ENCODE assay signal across 28 mouse cellular contexts in the genomic region with DNA sequence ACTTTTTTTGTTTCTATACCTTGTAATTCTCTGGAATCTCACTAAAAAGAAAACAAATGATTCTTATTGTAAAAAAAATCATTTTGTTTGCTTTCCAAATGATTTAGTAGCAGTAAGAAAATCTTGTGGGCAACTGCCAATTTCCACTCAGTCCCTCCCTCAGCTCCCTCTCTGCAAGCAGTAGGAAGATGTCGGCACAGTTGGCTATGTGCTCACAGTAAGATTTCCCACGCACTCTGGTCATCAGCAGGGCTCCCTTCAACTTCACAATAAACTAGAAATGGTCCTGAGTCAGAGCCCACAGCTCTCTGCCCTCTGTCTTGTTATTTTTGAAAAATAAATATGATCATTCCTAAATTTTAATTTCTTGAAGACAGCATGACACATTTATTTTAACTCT. TPM values are rescaled to one million over a fixed set of nuclear protein-coding genes. Genes with fewer than 3 reads are reported as not detected.
DNase-seq lines count a peak whose midpoint lies in the region; ATAC-seq and TF ChIP-seq lines count a peak whose summit lies in the region.
"Had no signal": no experiment of that assay in that cellular context is flagged by ENCODE, and none has a peak within 500 bp of the region (broad histone marks: within the 10 kb centered on the region; RNA-seq: fewer than 3 reads in every experiment).

No protein-coding gene starts in this region.

- no peak overlapping the region for H3K27ac ChIP-seq in forebrain, postnatal 0 days (ENCODE audit: low read depth, low read length)
- no peak overlapping the region for H3K27ac ChIP-seq in forebrain, embryonic 16.5 days (ENCODE audit: low read length)
- H3K27ac ChIP-seq in cerebellum, adult 2 months (ENCODE audit: insufficient read depth, low read length), result no peak overlapping the region
- H3K27ac ChIP-seq: embryonic facial prominence, embryonic 12.5 days; forebrain, embryonic 12.5 days; heart, embryonic 15.5 days; hindbrain, embryonic 14.5 days; liver, embryonic 13.5 days; midbrain, embryonic 15.5 days; neural tube, embryonic 12.5 days; stomach, embryonic 15.5 days had no signal

- no peak for ATAC-seq in forebrain, postnatal 0 days
- no peak for ATAC-seq in forebrain, embryonic 16.5 days
- ATAC-seq: CD4-positive, CD25-positive, alpha-beta regulatory T cell, adult 4 months; inflammation-experienced regulatory T-cells, adult 6 months; midbrain, embryonic 15.5 days had no signal

- H3K9ac ChIP-seq in forebrain, postnatal 0 days, result no peak overlapping the region
- no peak overlapping the region for H3K9ac ChIP-seq in forebrain, embryonic 16.5 days (replicated peaks; ENCODE audit: low read depth, low read length)
- H3K9ac ChIP-seq: embryonic facial prominence, embryonic 12.5 days; forebrain, embryonic 12.5 days; heart, embryonic 15.5 days; hindbrain, embryonic 14.5 days; liver, embryonic 13.5 days; lung, embryonic 14.5 days; midbrain, embryonic 15.5 days; neural tube, embryonic 12.5 days; stomach, embryonic 15.5 days had no signal

- H3K9me3 ChIP-seq in forebrain, postnatal 0 days (ENCODE audit: low read length), result no peaks in the 10 kb centered on the region
- no peaks in the 10 kb centered on the region for H3K9me3 ChIP-seq in forebrain, embryonic 16.5 days (ENCODE audit: control insufficient read depth, low read length)
- H3K9me3 ChIP-seq: embryonic facial prominence, embryonic 12.5 days; forebrain, embryonic 12.5 days; heart, embryonic 15.5 days; liver, embryonic 13.5 days; megakaryocyte, embryonic 14.5 days; midbrain, embryonic 15.5 days; neural tube, embryonic 12.5 days; stomach, embryonic 15.5 days had no signal

- no peak for TF ChIP-seq CTCF in forebrain, postnatal 0 days (IDR thresholded peaks at IDR 0.05; ENCODE audit: low read depth)
- no peak for TF ChIP-seq CTCF in cerebellum, adult 2 months (IDR thresholded peaks at IDR 0.05; ENCODE audit: borderline replicate concordance, insufficient read depth, low read depth, low read length)

- no peak overlapping the region for H3K4me3 ChIP-seq in forebrain, postnatal 0 days (ENCODE audit: low read depth, low read length)
- no peak overlapping the region for H3K4me3 ChIP-seq in forebrain, embryonic 16.5 days (replicated peaks; ENCODE audit: low read length)
- no peak overlapping the region for H3K4me3 ChIP-seq in cerebellum, adult 2 months (replicated peaks; ENCODE audit: insufficient read depth, low read depth, low read length)
- H3K4me3 ChIP-seq: embryonic facial prominence, embryonic 12.5 days; forebrain, embryonic 12.5 days; heart, embryonic 15.5 days; liver, embryonic 13.5 days; megakaryocyte, embryonic 14.5 days; midbrain, embryonic 15.5 days; neural tube, embryonic 12.5 days; stomach, embryonic 15.5 days had no signal

- H3K4me1 ChIP-seq in forebrain, postnatal 0 days (ENCODE audit: insufficient read depth), result no peaks in the 10 kb centered on the region
- no peaks in the 10 kb centered on the region for H3K4me1 ChIP-seq in forebrain, embryonic 16.5 days (replicated peaks; ENCODE audit: control insufficient read depth, insufficient read depth, low read length)
- H3K4me1 ChIP-seq in cerebellum, adult 2 months (ENCODE audit: control insufficient read depth, insufficient read depth, low read length), result no peaks in the 10 kb centered on the region; the same call in 1 of the 2 replicates
- H3K4me1 ChIP-seq: embryonic facial prominence, embryonic 12.5 days; forebrain, embryonic 12.5 days; heart, embryonic 15.5 days; liver, embryonic 13.5 days; megakaryocyte, embryonic 14.5 days; midbrain, embryonic 15.5 days; neural tube, embryonic 12.5 days; stomach, embryonic 15.5 days had no signal

- no peaks in the 10 kb centered on the region for H3K27me3 ChIP-seq in forebrain, postnatal 0 days (ENCODE audit: insufficient read depth, low read length)
- H3K27me3 ChIP-seq in forebrain, embryonic 16.5 days (replicated peaks; ENCODE audit: control insufficient read depth, insufficient read depth, low read length), result no peaks in the 10 kb centered on the region
- H3K27me3 ChIP-seq in cerebellum, adult 2 months (ENCODE audit: control insufficient read depth, insufficient read depth, low read length), result no peaks in the 10 kb centered on the region
- H3K27me3 ChIP-seq: embryonic facial prominence, embryonic 12.5 days; forebrain, embryonic 12.5 days; heart, embryonic 15.5 days; liver, embryonic 13.5 days; megakaryocyte, embryonic 14.5 days; midbrain, embryonic 15.5 days; neural tube, embryonic 12.5 days; stomach, embryonic 15.5 days had no signal

- WGBS in forebrain, postnatal 0 days, result 48% methylated on average over 2 of the region's 2 CpGs
- WGBS in forebrain, embryonic 16.5 days, result 52% methylated on average over 2 of the region's 2 CpGs
- 4% methylated on average over 2 of the region's 2 CpGs for WGBS in cerebellum, adult 2 months

- TF ChIP-seq POLR2A in cerebellum, adult 2 months (IDR thresholded peaks at IDR 0.05; ENCODE audit: borderline replicate concordance, insufficient read depth, low read length), result no peak

- peak; percentile 9 for DNase-seq in forebrain, postnatal 0 days
- peak; percentile 33 for DNase-seq in right cerebral cortex, adult 18-20 months
- no peak for DNase-seq in right cerebral cortex, postnatal 25 days
- peak; percentile 35 to 65 for DNase-seq in cerebellum, adult 2 months
- DNase-seq in cerebellum, postnatal 25 days, result peak; percentile 32 to 47
- no peak for DNase-seq in heart, adult 11 months
- DNase-seq in adrenal gland, adult 18-20 months (ENCODE audit: low spot score in 2 of 2), result no peak
- DNase-seq: adrenal gland, postnatal 36 days; gastrocnemius, postnatal 25 days; heart, postnatal 36 days; kidney, adult 18-20 months; kidney, postnatal 4 days; liver, embryonic 13.5 days; lung, embryonic 14.5 days; lung, postnatal 36 days; thymus, adult 18-20 months; thymus, postnatal 36 days had no signal

- H3K4me2 ChIP-seq in forebrain, postnatal 0 days (ENCODE audit: low read depth), result no peak overlapping the region
- no peak overlapping the region for H3K4me2 ChIP-seq in forebrain, embryonic 16.5 days (ENCODE audit: low read length)
- H3K4me2 ChIP-seq: embryonic facial prominence, embryonic 12.5 days; forebrain, embryonic 12.5 days; heart, embryonic 15.5 days; hindbrain, embryonic 14.5 days; liver, embryonic 13.5 days; lung, embryonic 14.5 days; midbrain, embryonic 15.5 days; neural tube, embryonic 12.5 days; stomach, embryonic 15.5 days had no signal

- no peaks in the 10 kb centered on the region for H3K36me3 ChIP-seq in forebrain, postnatal 0 days (ENCODE audit: insufficient read depth)
- H3K36me3 ChIP-seq in forebrain, embryonic 16.5 days (ENCODE audit: control insufficient read depth, insufficient read depth), result no peaks in the 10 kb centered on the region
- H3K36me3 ChIP-seq: embryonic facial prominence, embryonic 12.5 days; forebrain, embryonic 12.5 days; heart, embryonic 15.5 days; liver, embryonic 13.5 days; midbrain, embryonic 15.5 days; neural tube, embryonic 12.5 days; stomach, embryonic 15.5 days had no signal

RNA-seq across cellular contexts. Expression of a gene that starts 46.1 kb away (rescaled TPM):
- 0.14 TPM in 1 of 2 replicates, not detected in the other for total RNA-seq in forebrain, postnatal 0 days (2014; rRNA removed)
- polyA plus RNA-seq in forebrain, postnatal 0 days (2015; fragmentation: Nextera tagmentation; extraction: Ambion mirVana), result 0.05 TPM in 1 of 2 replicates, not detected in the other
- 0.06 and 0.09 TPM in 2 replicates for polyA plus RNA-seq in forebrain, embryonic 16.5 days (2015; fragmentation: Nextera tagmentation; extraction: Ambion mirVana)
- not detected in 2 replicates for polyA plus RNA-seq in cerebellum, adult 2 months (2012; rRNA removed)
- total RNA-seq in adrenal gland, adult 18-20 months (2021), result under 1 TPM in 1 of 2 experiments, not detected in 1; 0.06 TPM
- polyA plus RNA-seq: CD4-positive, CD25-positive, alpha-beta regulatory T cell, adult 4 months; inflammation-experienced regulatory T-cells, adult 6 months had no signal

Comparison
In these comparisons a context has a peak if more than half of its experiments do, and no peak if none do; other contexts are left out.
1. DNase-seq: peak in forebrain, postnatal 0 days (single experiment), right cerebral cortex, adult 18-20 months (single experiment), cerebellum, adult 2 months (2 of 2) and cerebellum, postnatal 25 days (2 of 2); none in right cerebral cortex, postnatal 25 days (single experiment), heart, adult 11 months (single experiment) and adrenal gland, adult 18-20 months (0 of 2).